ENCODE assay signal across 18 mouse cellular contexts in the genomic region with DNA sequence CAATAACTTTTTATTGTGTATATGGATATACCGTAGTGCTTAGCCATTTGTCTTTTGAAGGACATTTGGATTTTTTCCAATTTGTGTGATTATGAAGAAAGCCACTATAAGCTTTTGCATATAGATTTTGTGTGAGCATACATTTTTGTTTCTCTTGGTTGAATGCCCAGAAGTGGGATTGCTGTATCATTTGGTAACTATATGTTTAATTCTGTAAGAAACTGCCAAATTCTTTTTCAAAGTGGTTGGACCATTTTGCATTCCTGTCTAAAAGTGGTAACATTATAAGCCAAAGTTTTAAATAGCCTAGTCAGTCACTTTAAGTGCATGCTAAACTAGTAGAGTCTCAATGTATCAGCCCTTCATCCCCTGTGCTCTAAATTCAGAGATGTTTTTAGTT.
"Had no signal": no experiment of that assay in that cellular context is flagged by ENCODE, and none has a peak within 500 bp of the region (broad histone marks: within the 10 kb centered on the region; RNA-seq: fewer than 3 reads in every experiment).

No protein-coding gene starts in this region.

- DNase-seq: kidney, adult 9 months; kidney, postnatal 4 days; liver; liver, embryonic 13.5 days; liver, postnatal 0 days; retina, postnatal 1 day; right cerebral cortex, postnatal 4 days; spleen, adult 18-20 months; thymus, postnatal 4 days had no signal

- H3K27me3 ChIP-seq: midbrain, embryonic 15.5 days; neural tube, embryonic 12.5 days had no signal

- H3K4me2 ChIP-seq: liver, embryonic 13.5 days; midbrain, embryonic 11.5 days; midbrain, embryonic 15.5 days; neural tube, embryonic 12.5 days had no signal

- H3K4me3 ChIP-seq: layer of hippocampus, adult 2 months; liver, embryonic 13.5 days; megakaryocyte, embryonic 14.5 days; midbrain, embryonic 15.5 days; neural tube, embryonic 12.5 days had no signal

- H3K9me3 ChIP-seq: liver, embryonic 13.5 days; midbrain, embryonic 15.5 days; neural tube, embryonic 12.5 days had no signal

- H3K27ac ChIP-seq: kidney, postnatal 0 days; layer of hippocampus, adult 2 months; liver, embryonic 13.5 days; macrophage; midbrain, embryonic 15.5 days; neural tube, embryonic 12.5 days had no signal

- H3K36me3 ChIP-seq: liver, embryonic 13.5 days; midbrain, embryonic 15.5 days had no signal

- H3K9ac ChIP-seq: liver, embryonic 13.5 days; liver, postnatal 0 days; midbrain, embryonic 15.5 days; neural tube, embryonic 12.5 days had no signal

- ATAC-seq: intestine, postnatal 0 days; liver, postnatal 0 days; lung, postnatal 0 days; midbrain, embryonic 15.5 days had no signal

- H3K4me1 ChIP-seq: liver, embryonic 13.5 days; megakaryocyte, embryonic 14.5 days had no signal
